Mouse (Mus musculus) liver, adult 2 months (tissue): ENCODE measurements around the gene Arl15. TPM values are rescaled to one million over a fixed set of nuclear protein-coding genes. Genes with fewer than 3 reads are reported as not detected.

Experiments used
- DNase-seq: peaks from one replicate; pipeline ENCODE4 v3.0.0-alpha.2; 2011; ENCODE audit warnings: low read depth, low spot score; ENCODE audit errors: extremely low read depth
- H3K27ac ChIP-seq: fragments of 200-500 bp; replicated peaks from 2 replicates; pipeline ENCODE4 v1.5.1; 2012; ENCODE audit warnings: low read depth, mild to moderate bottlenecking, control low read depth, inconsistent platforms, low read length; ENCODE audit not compliant: insufficient read depth
- H3K27me3 ChIP-seq: fragments of 200-500 bp; 2 replicates; pipeline ENCODE4 v1.6.1; 2012; ENCODE audit warnings: mild to moderate bottlenecking, moderate library complexity, low read length, inconsistent platforms; ENCODE audit not compliant: control insufficient read depth, insufficient read depth
- H3K36me3 ChIP-seq: fragments of 200-500 bp; 2 replicates; pipeline ENCODE4 v1.6.1; 2012; ENCODE audit warnings: low read length, inconsistent platforms; ENCODE audit not compliant: control insufficient read depth, insufficient read depth
- H3K4me1 ChIP-seq: fragments of 200-500 bp; 2 replicates; pipeline ENCODE4 v1.6.1; 2011; ENCODE audit warnings: low read length; ENCODE audit not compliant: control insufficient read depth, insufficient read depth
- H3K4me3 ChIP-seq: fragments of 200-500 bp; 2 replicates; pipeline ENCODE4 v1.5.1; 2011; ENCODE audit warnings: low read depth, mild to moderate bottlenecking, control low read depth, low read length, moderate library complexity; ENCODE audit not compliant: insufficient read depth
- H3K79me2 ChIP-seq: fragments of 200-500 bp; 2 replicates; pipeline ENCODE4 v1.6.1; 2012; ENCODE audit warnings: inconsistent platforms, mild to moderate bottlenecking, low read length, moderate library complexity; ENCODE audit not compliant: control insufficient read depth, insufficient read depth
- H3K9ac ChIP-seq: fragments of 200-500 bp; 2 replicates; pipeline ENCODE4 v1.6.1; 2012; ENCODE audit warnings: low read depth, mild to moderate bottlenecking, control low read depth, inconsistent platforms, low read length
- CTCF ChIP-seq: fragments of 200-500 bp; IDR thresholded peaks from 2 replicates; pipeline ENCODE4 v1.5.1; 2011; ENCODE audit warnings: low read depth, low read length, control low read depth
- POLR2A ChIP-seq: fragments of 200-500 bp; IDR thresholded peaks from 2 replicates; pipeline ENCODE4 v1.6.1; 2011; ENCODE audit warnings: low read length, control low read depth; ENCODE audit not compliant: insufficient read depth; ENCODE audit errors: extremely low read depth
- WGBS: fragments of 180-500 bp; shearing (Covaris S2); methylation state at CpG from one replicate; pipeline ENCODE4 v1.1.7; 2018; 5-methylcytosine and 5-hydroxymethylcytosine counted together
- polyA plus RNA-seq: library from polyadenylated mRNA; depleted of rRNA; stranded (reverse); fragments of >200 nt; gene quantifications from 2 replicates; pipeline ENCODE4 v1.2.3, GENCODE M21; 2012
- total RNA-seq: library from RNA; depleted of rRNA; stranded (reverse); fragments of >200 nt; gene quantifications from 2 replicates; pipeline ENCODE4 v1.2.3, GENCODE M21; 2014

The Arl15 gene
- total and polyA plus RNA-seq, 2 experiments = 1.9 to 6.5 TPM

GRCm38 (mm10) chr13:113986864-113987562 lies 192.7 kb downstream of the Arl15 start:
- H3K36me3 ChIP-seq = peaks cover 1% of the 10 kb centered on the region; the same call in 1 of the 2 replicates
- H3K27me3 ChIP-seq = no peaks in the 10 kb centered on the region
- H3K4me1 ChIP-seq = no peaks in the 10 kb centered on the region
- H3K4me3 ChIP-seq = no peak overlapping the region
- no peak overlapping the region for H3K27ac ChIP-seq
- WGBS = 74% methylated on average over 13 of the region's 13 CpGs
- H3K9ac ChIP-seq = no peak overlapping the region
- H3K79me2 ChIP-seq = no peaks in the 10 kb centered on the region; the same call in 1 of the 2 replicates
- no peak for TF ChIP-seq CTCF
- no peak for TF ChIP-seq POLR2A
- DNase-seq = peak; percentile 61

GRCm38 (mm10) chr13:113990247-113990646 lies 195.9 kb downstream of the Arl15 start:
- Histone ChIP-seq H3K4me3 (no peak overlapping the region), H3K79me2 (no peaks in the 10 kb centered on the region; the same call in 1 of the 2 replicates), H3K4me1 (no peaks in the 10 kb centered on the region), H3K9ac (no peak overlapping the region), H3K27me3 (no peaks in the 10 kb centered on the region), H3K27ac (no peak overlapping the region), H3K36me3 (peaks cover 1% of the 10 kb centered on the region; the same call in 1 of the 2 replicates)
- TF ChIP-seq CTCF (no peak), POLR2A (no peak)
- no peak for DNase-seq
- 60% methylated on average over 3 of the region's 3 CpGs for WGBS

GRCm38 (mm10) chr13:113990701-113991100 lies 196.4 kb downstream of the Arl15 start:
- DNase-seq = peak; percentile 72

GRCm38 (mm10) chr13:113993066-113993465 lies 198.8 kb downstream of the Arl15 start:
- Histone ChIP-seq H3K9ac (no peak overlapping the region), H3K4me1 (no peaks in the 10 kb centered on the region), H3K36me3 (peaks cover 1% of the 10 kb centered on the region; the same call in 1 of the 2 replicates), H3K27me3 (no peaks in the 10 kb centered on the region), H3K79me2 (no peaks in the 10 kb centered on the region), H3K27ac (no peak overlapping the region), H3K4me3 (no peak overlapping the region)
- WGBS = 93% methylated on average over 2 of the region's 2 CpGs
- DNase-seq = no peak
- no peak for TF ChIP-seq CTCF
- no peak for TF ChIP-seq POLR2A

More at GRCm38 (mm10) chr13:113990701-113991100, 196.4 kb downstream of the Arl15 start:
- 49% methylated on average over 10 of the region's 10 CpGs for WGBS
- Histone ChIP-seq H3K27ac (no peak overlapping the region), H3K79me2 (no peaks in the 10 kb centered on the region; the same call in 1 of the 2 replicates), H3K4me1 (no peaks in the 10 kb centered on the region), H3K36me3 (peaks cover 1% of the 10 kb centered on the region; the same call in 1 of the 2 replicates), H3K4me3 (no peak overlapping the region), H3K27me3 (no peaks in the 10 kb centered on the region), H3K9ac (no peak overlapping the region)
- no peak for TF ChIP-seq POLR2A
- no peak for TF ChIP-seq CTCF

- Histone ChIP-seq H3K4me3 (no peak overlapping the region), H3K9ac (no peak overlapping the region), H3K27me3 (no peaks in the 10 kb centered on the region), H3K79me2 (no peaks in the 10 kb centered on the region), H3K27ac (no peak overlapping the region), H3K36me3 (no peaks in the 10 kb centered on the region; the same call in 1 of the 2 replicates), H3K4me1 (no peaks in the 10 kb centered on the region)
- 90% methylated on average over 6 of the region's 6 CpGs for WGBS
- TF ChIP-seq POLR2A (no peak), CTCF (no peak)
- no peak for DNase-seq
These were observed 200.3 kb downstream of the Arl15 start for GRCm38 (mm10) chr13:113994586-113994985.
